Mouse (Mus musculus): ENCODE results near the gene Padi3.

GRCm38 (mm10) chr4:140792584-140792983 lies 17.9 kb downstream of the Padi3 start:
- TF ChIP-seq CTCF (IDR thresholded peaks at IDR 0.05; ENCODE audit: borderline replicate concordance, extremely low read depth, insufficient read depth, insufficient read length) (no peak), POLR2A (IDR thresholded peaks at IDR 0.05; ENCODE audit: borderline replicate concordance, extremely low read depth, insufficient read depth, insufficient read length, poor library complexity, severe bottlenecking) (no peak)

All from brain, embryonic 14.5 days (tissue).